Mouse (Mus musculus) cortical plate, adult 2 months (tissue): ENCODE measurements around the gene Yy2. TPM values are rescaled to one million over a fixed set of nuclear protein-coding genes. Genes with fewer than 3 reads are reported as not detected.
A peak's percentile ranks its signal among the peaks of the same experiment; 100 is the strongest.

Experiments used
- H3K27ac ChIP-seq: fragments of 200-500 bp; 2 replicates; pipeline ENCODE4 v1.5.1; 2012; ENCODE audit warnings: low read length, control low read depth, inconsistent platforms; ENCODE audit not compliant: insufficient read depth
- H3K4me1 ChIP-seq: fragments of 200-500 bp; 2 replicates; pipeline ENCODE4 v1.6.1; 2011; ENCODE audit warnings: low read length; ENCODE audit not compliant: control insufficient read depth, insufficient read depth
- H3K4me3 ChIP-seq: fragments of 200-500 bp; 2 replicates; pipeline ENCODE4 v1.5.1; 2011; ENCODE audit warnings: mild to moderate bottlenecking, low read length, control low read depth; ENCODE audit not compliant: insufficient read depth
- CTCF ChIP-seq: fragments of 200-500 bp; IDR thresholded peaks from 2 replicates; pipeline ENCODE4 v1.5.1; 2011; ENCODE audit warnings: mild to moderate bottlenecking, control low read depth, low read length; ENCODE audit not compliant: insufficient read depth; ENCODE audit errors: extremely low read depth
- POLR2A ChIP-seq: fragments of 200-500 bp; IDR thresholded peaks from 2 replicates; pipeline ENCODE4 v1.6.1; 2011; ENCODE audit warnings: mild to moderate bottlenecking, low read length, control low read depth; ENCODE audit not compliant: insufficient read depth; ENCODE audit errors: extremely low read depth
- polyA plus RNA-seq: library from polyadenylated mRNA; depleted of rRNA; stranded (reverse); fragments of >200 nt; gene quantifications from 2 replicates; pipeline ENCODE4 v1.2.3, GENCODE M21; 2012; rRNA removed

The Yy2 gene
- 0.74 TPM in 1 of 2 replicates, not detected in the other for polyA plus RNA-seq

DNA sequence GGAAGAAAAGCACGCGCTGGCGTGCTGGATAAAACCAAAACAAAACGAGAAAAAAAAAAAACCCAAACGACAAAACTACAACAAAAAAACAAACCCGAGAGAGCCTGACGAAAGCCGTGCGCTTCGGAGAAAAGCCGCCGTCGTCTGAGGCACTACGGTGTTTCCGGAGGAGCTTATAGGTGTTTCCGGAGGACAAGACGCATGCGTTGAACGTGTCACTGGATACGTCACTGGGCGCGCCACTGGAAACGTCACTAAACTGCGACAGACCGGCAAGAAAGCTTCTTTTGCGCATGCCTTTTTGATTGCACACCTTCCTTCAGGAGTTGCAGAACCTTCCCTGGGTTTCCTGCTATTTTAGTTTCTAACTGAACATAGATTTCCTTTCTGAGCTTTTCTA, at the start of gene Yy2:
Gene Yy2, minus strand, starts transcription at position 146 of the 400 bp plus-strand sequence.
- TF ChIP-seq POLR2A (no peak), CTCF (no peak)

DNA sequence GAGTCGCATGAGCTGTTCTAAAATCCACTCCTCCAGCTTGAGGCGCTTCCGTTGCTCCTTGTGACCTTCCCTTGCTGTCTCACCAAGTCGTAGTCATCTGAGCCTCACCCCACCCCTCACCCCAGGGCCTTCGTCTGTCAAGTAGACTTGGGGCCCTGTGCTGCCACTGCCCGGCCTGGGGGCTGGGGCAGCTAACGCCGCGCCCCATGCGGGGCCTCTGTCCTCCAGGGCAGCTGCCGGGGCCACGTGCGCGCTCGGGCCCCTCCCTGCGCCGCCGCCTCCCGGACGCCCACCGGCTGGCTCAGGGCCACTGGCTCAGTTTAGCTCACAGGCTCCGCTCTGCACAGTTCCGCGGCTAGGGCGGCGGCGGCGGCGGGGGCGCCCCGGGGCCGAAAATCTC, 44.1 kb upstream of the Yy2 start:
- H3K4me1 ChIP-seq: no peaks in the 10 kb centered on the region
- TF ChIP-seq CTCF (no peak), POLR2A (no peak)
- no peak overlapping the region for H3K27ac ChIP-seq
- no peak overlapping the region for H3K4me3 ChIP-seq

More for the DNA sequence above, at the start of gene Yy2:
- Histone ChIP-seq H3K4me3 (no peak within 1 kb of the TSS), H3K4me1 (no peaks in the 10 kb centered on the region), H3K27ac (no peak within 1 kb of the TSS)

DNA sequence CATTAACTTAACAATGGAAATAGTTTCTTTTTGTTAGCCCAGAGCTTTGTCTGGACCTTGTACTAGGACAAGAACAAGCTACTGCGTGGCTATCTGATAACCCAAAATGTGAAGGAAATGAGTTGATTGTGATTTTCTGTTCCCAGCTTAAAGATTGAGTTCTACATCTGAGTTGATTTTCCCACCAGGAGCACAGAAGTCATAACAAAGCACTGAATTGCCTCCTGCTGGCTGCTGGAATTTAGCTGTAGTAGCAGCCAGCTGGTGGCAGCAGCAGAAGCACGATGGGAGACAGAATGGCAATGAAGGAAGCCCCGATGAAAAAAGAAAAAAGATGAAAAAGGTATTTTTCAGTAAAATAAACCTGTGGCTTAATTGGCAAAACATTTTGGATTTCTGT, 32.7 kb upstream of the Yy2 start:
- TF ChIP-seq CTCF: peak; percentile 30; the same call in 1 of the 2 replicates
- no peak for TF ChIP-seq POLR2A
- no peak overlapping the region for H3K27ac ChIP-seq

DNA sequence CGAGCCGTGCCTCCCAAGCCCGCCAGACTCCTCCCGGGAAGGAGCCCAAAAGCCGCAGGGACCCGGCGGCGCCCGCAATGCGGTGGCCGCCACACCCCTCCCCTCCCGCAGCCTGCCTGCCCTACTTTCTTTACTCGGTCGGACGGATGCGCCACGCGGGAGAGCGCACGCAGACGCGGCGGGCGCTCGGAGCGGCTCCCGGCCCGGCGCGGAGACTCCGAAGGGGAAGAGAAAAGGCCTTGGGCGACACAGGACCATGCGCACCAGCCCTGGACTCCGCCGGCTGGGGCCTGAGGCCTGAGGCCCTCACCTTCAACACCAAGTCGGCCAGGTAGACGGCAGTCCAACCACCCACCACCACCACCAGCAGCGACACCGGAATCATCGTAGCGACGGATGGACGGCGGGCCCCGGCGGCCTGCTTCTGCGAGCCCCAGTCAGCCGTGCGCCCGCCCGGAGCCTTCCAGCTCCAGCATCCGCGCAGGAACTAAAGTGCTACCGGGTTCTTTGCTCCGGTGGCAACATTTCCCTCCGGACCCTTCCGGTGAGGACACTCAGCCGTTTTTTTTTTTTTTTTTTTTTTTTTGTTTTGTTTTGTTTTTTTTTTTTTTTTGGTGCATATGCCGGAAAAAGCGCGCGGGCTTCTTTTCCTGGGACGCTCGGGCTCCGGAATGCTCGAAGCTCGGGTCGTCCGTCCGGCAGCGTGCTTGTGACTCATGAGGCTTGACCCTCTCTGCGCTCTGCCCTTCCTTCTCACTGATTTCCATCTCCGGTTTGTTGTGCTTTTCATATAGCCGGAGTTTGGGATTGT, 29.6 kb upstream of the Yy2 start, which contains the start of gene Mbtps2:
Gene Mbtps2, minus strand, starts transcription at position 530 of the 811 bp plus-strand sequence.
- TF ChIP-seq POLR2A (no peak; the same call in 1 of the 2 replicates), CTCF (no peak)
- Histone ChIP-seq H3K4me1 (no peaks in the 10 kb centered on the region; the same call in 1 of the 2 replicates), H3K27ac (peak within 1 kb of the TSS; percentile 76; the same call in 1 of the 2 replicates), H3K4me3 (peak within 1 kb of the TSS; percentile 60)

More for the DNA sequence above, 32.7 kb upstream of the Yy2 start:
- Histone ChIP-seq H3K4me3 (no peak overlapping the region), H3K4me1 (no peaks in the 10 kb centered on the region; the same call in 1 of the 2 replicates)

DNA sequence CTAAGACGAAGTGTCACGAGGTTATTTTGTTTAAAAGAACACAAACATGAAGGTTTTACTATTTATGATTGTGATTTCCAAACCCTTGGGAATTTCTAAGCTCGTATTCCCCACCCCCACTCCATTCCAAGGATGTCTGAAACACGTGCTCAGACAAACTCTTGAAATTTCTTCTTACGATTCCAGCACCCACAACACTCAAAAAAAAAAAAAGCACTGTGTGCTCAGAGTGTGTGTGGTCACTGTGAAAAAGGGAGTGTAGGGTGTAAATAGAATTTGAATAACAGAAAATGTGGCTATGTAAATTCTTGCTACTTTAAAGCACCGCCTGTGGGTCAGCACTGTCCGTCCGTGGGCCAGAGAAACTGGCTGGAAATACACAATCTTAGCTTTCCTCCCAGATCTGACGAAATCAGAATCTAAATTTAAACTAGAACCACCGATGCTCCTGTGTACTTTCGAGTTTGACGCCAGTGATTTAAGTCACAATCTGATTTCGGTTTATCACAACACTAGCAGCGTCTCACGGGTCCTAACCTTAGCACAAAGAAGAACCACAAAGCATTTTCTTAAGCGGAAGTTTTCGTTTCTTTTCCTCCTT, 28.9 kb upstream of the Yy2 start:
- peak overlapping the region; percentile 60 for H3K4me3 ChIP-seq
- peak overlapping the region; percentile 75; the same call in 1 of the 2 replicates for H3K27ac ChIP-seq
- no peaks in the 10 kb centered on the region; the same call in 1 of the 2 replicates for H3K4me1 ChIP-seq
- no peak for TF ChIP-seq POLR2A

DNA sequence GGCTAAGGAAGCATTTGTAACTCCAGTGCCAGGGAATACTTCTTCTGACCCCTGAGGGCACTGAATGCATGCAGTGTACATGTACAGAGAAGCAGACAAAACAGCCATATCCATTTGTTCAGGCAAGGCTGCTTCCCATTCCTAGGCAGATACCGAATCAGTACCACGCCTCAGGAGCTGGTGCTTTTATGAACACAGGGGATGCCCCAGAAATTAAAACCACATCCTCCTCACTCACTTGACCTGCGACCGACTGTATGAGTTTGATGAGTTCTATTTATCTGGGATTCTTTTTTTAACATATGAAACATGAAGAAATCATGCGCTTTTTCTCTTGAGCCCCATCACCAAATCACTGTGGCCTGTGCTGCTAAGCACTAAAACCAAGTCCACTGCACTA, 28.0 kb upstream of the Yy2 start:
- Histone ChIP-seq H3K4me1 (no peaks in the 10 kb centered on the region; the same call in 1 of the 2 replicates), H3K4me3 (no peak overlapping the region), H3K27ac (no peak overlapping the region)
- TF ChIP-seq POLR2A: no peak
- TF ChIP-seq CTCF: no peak

DNA sequence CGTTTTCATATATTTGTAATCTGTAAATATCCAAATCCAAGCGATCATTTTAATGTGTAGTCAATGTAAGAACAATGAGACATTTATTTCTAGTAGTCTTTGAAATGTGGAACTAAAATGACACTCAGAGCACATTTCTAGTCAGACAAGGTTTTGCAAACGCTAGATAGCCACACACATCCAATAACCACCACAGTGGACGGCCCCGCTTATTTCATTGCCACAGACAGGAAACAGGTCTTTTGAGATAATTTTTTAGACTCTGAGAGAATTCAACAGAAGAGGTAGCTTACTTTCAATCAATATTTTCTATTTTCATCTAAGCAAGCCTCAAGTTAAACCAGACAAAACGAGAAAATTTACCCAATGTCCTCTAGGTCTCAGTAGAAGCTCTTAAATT, 27.1 kb upstream of the Yy2 start:
- Histone ChIP-seq H3K27ac (no peak overlapping the region), H3K4me3 (no peak overlapping the region), H3K4me1 (no peaks in the 10 kb centered on the region; the same call in 1 of the 2 replicates)
- TF ChIP-seq CTCF: no peak
- TF ChIP-seq POLR2A: no peak

DNA sequence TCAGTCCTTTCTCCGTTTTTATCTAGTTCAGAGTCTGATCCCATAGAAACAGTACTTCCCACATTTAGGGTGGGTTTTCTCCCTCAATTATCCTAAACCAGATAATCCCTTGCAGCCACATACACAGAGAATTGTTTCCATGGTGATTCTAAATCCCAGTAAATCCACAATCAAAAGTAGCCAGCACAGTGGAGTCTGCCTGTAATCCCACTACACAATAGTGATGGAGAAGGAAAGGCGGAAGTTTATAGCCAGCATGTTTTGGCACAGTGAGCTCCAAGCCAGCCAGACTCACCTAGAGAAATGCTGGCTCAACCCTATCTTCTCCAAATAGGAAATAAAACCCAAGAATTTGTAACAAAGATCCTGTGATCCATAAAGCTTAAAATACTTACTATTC, 25.8 kb upstream of the Yy2 start:
- H3K27ac ChIP-seq: no peak overlapping the region
- TF ChIP-seq POLR2A (no peak), CTCF (no peak)

DNA sequence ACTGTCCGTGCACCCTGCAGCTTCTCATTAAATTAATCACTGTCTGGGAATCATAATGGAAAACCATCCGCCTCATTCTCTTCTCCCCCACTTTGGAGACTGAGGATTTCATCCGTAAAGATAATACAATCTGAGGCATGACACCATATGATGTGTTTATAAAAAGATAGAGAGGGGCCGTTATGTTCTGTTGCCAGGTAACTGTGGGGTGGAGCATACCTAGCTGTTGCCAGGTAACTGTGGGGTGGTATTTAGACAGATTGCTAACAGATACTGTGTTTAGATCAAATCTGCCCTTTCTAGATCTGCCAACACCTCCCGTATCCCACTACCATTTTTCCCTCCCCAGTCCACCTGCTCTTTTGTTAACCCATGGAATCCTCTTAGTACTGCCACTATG, 18.2 kb upstream of the Yy2 start:
- no peak for TF ChIP-seq POLR2A
- no peak for TF ChIP-seq CTCF
- no peak overlapping the region for H3K27ac ChIP-seq
- no peaks in the 10 kb centered on the region for H3K4me1 ChIP-seq
- no peak overlapping the region for H3K4me3 ChIP-seq

More for the DNA sequence above, 25.8 kb upstream of the Yy2 start:
- Histone ChIP-seq H3K4me3 (no peak overlapping the region), H3K4me1 (no peaks in the 10 kb centered on the region; the same call in 1 of the 2 replicates)
